Mouse (Mus musculus) thymus, adult 2 months (tissue): ENCODE data around the gene Pgf. TPM values are rescaled to one million over a fixed set of nuclear protein-coding genes. Genes with fewer than 3 reads are reported as not detected.

ENCODE experiments used
- DNase-seq: peaks from one replicate; pipeline ENCODE4 v3.0.0; 2021
- H3K27ac ChIP-seq: fragments of 200-500 bp; 2 replicates; pipeline ENCODE4 v1.5.1; 2012; ENCODE audit warnings: low read length, control low read depth; ENCODE audit not compliant: control insufficient read depth, insufficient read depth
- H3K27me3 ChIP-seq: fragments of 200-500 bp; 2 replicates; pipeline ENCODE4 v1.6.1; 2012; ENCODE audit warnings: mild to moderate bottlenecking, low read length, moderate library complexity, mixed read lengths; ENCODE audit not compliant: control insufficient read depth, insufficient read depth
- H3K36me3 ChIP-seq: fragments of 200-500 bp; 2 replicates; pipeline ENCODE4 v1.6.1; 2012; ENCODE audit warnings: mild to moderate bottlenecking, low read length, moderate library complexity; ENCODE audit not compliant: control insufficient read depth, insufficient read depth
- H3K4me1 ChIP-seq: fragments of 200-500 bp; replicated peaks from 2 replicates; pipeline ENCODE4 v1.6.1; 2012; ENCODE audit warnings: low read length; ENCODE audit not compliant: control insufficient read depth, insufficient read depth
- H3K4me3 ChIP-seq: fragments of 200-500 bp; 2 replicates; pipeline ENCODE4 v1.5.1; 2012; ENCODE audit warnings: mild to moderate bottlenecking, low read length, control low read depth, moderate library complexity; ENCODE audit not compliant: control insufficient read depth, insufficient read depth
- CTCF ChIP-seq: fragments of 200-500 bp; IDR thresholded peaks from 2 replicates; pipeline ENCODE4 v1.5.1; 2012; ENCODE audit warnings: mild to moderate bottlenecking, control low read depth, low read length, moderate library complexity, borderline replicate concordance; ENCODE audit not compliant: control insufficient read depth, poor library complexity, insufficient read depth; ENCODE audit errors: extremely low read depth
- POLR2A ChIP-seq: fragments of 200-500 bp; IDR thresholded peaks from 2 replicates; pipeline ENCODE4 v1.6.1; 2012; ENCODE audit warnings: mild to moderate bottlenecking, low read length, control low read depth, moderate library complexity; ENCODE audit not compliant: control insufficient read depth, poor library complexity, insufficient read depth; ENCODE audit errors: extremely low read depth
- WGBS: fragments of 180-500 bp; shearing (Covaris S2); methylation state at CpG from one replicate; pipeline ENCODE4 v1.1.7; 2018; 5-methylcytosine and 5-hydroxymethylcytosine counted together
- polyA plus RNA-seq: library from polyadenylated mRNA; depleted of rRNA; stranded (reverse); fragments of >200 nt; gene quantifications from 2 replicates; pipeline ENCODE4 v1.2.3, GENCODE M21; 2012

Pgf gene
- polyA plus RNA-seq, 1 experiment, result 2.1 TPM

DNA sequence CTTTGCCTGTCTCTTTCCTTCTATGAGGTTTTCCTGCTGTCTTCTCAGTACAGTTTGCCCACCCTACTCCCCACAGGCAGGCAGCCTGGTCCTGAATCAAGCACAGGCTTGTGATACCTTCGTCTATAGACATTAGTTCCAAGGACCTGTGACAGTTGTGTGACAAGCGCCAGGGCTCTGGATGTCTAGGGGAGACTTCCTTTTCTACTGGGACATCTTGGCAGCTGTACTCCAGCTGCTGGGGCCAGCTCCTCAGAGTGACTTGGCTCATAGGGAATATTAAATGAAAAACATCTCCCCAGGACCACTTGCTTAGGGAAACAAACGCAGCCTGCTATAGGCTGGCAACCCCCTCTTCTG, 6.7 kb downstream of the Pgf start:
- TF ChIP-seq CTCF, result no peak
- TF ChIP-seq POLR2A, result no peak
- H3K27ac ChIP-seq, result no peak overlapping the region
- H3K27me3 ChIP-seq, result no peaks in the 10 kb centered on the region
- no peak for DNase-seq
- H3K36me3 ChIP-seq, result no peaks in the 10 kb centered on the region
- WGBS, result 89% methylated on average over 3 of the region's 3 CpGs
- H3K4me3 ChIP-seq, result no peak overlapping the region
- H3K4me1 ChIP-seq, result peaks cover 3% of the 10 kb centered on the region; the same call in 1 of the 2 replicates

DNA sequence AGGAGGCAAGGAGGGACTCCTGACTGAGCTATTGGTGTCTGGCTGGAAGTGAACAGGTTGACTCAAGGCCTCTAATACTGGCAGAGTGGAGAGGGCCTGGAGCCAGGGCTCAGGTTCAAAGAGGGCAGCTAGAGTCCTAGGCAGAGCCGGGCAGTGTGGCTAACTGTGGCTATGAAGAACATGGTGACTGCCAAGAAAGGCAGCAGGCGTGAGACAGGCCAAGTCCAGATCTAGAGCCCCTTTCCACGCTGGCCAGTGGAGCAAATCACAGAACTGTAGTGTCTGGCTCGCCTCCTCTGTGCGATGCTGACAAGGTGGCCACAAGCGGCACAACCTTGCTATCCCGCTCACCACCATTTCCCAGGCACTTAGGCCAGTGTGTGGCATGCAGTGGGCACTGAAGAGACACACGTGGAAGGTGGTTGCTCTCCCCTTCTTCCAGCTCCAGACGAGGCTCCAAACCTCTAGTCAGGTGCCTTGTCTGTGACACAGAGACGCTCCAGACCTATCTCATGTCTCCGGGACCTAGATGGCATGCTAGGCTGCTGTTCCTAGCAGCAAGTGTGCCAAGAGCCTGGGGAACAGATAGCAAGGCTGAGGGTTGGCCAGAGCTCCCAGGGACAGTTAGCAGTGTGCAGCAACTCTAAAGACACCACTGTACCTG, 7.2 kb downstream of the Pgf start:
- Histone ChIP-seq H3K27ac (no peak overlapping the region), H3K4me1 (peaks cover 3% of the 10 kb centered on the region; the same call in 1 of the 2 replicates), H3K36me3 (no peaks in the 10 kb centered on the region), H3K27me3 (no peaks in the 10 kb centered on the region), H3K4me3 (no peak overlapping the region)
- DNase-seq, result no peak
- TF ChIP-seq CTCF, result no peak
- TF ChIP-seq POLR2A, result no peak
- 94% methylated on average over 11 of the region's 11 CpGs for WGBS

DNA sequence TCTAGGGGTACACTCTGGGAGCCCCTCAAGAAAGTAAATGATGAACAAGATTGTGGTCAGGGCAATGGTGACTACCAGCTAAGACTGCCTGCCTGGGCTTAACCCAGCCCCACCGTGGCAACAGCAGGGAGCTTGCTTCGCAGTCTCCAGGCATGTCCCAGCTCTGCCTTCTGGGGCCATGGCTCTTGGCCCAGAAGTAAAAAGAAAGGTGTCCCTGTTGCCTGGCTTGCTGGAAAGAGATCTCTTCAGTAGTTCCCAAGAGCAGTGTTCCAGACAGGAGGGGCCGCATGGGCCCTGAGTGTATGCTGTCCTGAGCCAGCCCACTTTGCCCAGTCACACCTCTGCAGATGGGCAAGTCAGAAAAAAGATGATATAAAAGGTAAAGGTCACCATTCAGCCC, 7.7 kb downstream of the Pgf start:
- 83% methylated on average over 3 of the region's 3 CpGs for WGBS
- no peak for DNase-seq
- H3K27me3 ChIP-seq, result no peaks in the 10 kb centered on the region

DNA sequence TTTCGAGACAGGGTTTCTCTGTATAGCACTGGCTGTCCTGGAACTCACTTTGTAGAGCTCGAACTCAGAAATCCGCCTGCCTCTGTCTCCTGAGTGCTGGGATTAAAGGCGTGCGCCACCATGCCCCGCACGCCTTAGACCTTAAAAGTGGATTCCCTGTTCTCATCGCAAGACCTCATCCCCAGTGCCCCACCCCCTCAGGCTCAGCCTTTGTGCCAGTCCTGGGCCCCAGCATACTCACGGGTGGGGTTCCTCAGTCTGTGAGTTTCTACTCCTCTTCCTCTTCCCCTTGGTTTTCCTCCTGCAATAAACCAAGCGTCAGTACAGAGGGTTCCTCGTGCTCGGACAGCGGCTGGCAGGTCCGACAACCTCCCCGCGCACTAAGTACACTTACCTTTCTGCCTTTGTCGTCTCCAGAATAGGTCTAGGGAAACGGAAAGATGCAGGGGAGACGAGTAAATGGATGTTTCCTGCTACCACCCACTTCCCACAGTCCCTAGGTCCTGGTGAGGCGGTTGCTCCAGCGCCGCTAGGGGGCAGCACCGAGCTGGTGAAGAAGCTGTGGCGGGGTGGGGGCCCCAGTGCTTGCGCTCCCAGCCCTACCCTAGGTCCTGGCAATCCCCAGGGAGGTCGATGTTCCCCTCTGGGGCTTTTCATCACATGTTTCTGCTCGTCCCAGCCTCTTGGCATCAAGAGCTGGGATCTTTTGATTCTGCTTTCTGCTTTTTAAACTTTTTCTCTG, 8.3 kb downstream of the Pgf start:
- H3K4me3 ChIP-seq, result peak overlapping the region; percentile 23
- no peaks in the 10 kb centered on the region for H3K36me3 ChIP-seq
- WGBS, result 23% methylated on average over 27 of the region's 27 CpGs
- peak; percentile 99 for TF ChIP-seq CTCF
- no peak for TF ChIP-seq POLR2A
- H3K27ac ChIP-seq, result no peak overlapping the region
- H3K4me1 ChIP-seq, result peaks cover 3% of the 10 kb centered on the region; the same call in 1 of the 2 replicates
- DNase-seq, result peak; percentile 90
- no peaks in the 10 kb centered on the region for H3K27me3 ChIP-seq

More for the DNA sequence above, 7.7 kb downstream of the Pgf start:
- no peak for TF ChIP-seq POLR2A
- TF ChIP-seq CTCF, result no peak
- Histone ChIP-seq H3K36me3 (no peaks in the 10 kb centered on the region), H3K4me3 (no peak overlapping the region), H3K4me1 (peaks cover 3% of the 10 kb centered on the region; the same call in 1 of the 2 replicates), H3K27ac (no peak overlapping the region)

- H3K36me3 ChIP-seq, result no peaks in the 10 kb centered on the region
- no peaks in the 10 kb centered on the region for H3K27me3 ChIP-seq
- H3K27ac ChIP-seq, result no peak overlapping the region
- WGBS, result 96% methylated on average over 9 of the region's 9 CpGs
- peaks cover 3% of the 10 kb centered on the region; the same call in 1 of the 2 replicates for H3K4me1 ChIP-seq
- no peak for TF ChIP-seq CTCF
- TF ChIP-seq POLR2A, result no peak
- no peak overlapping the region for H3K4me3 ChIP-seq
- DNase-seq, result no peak
Measured at GRCm38 (mm10) chr12:85166631-85167030, 11.0 kb downstream of the Pgf start.

- Histone ChIP-seq H3K27ac (no peak overlapping the region), H3K4me1 (peaks cover 3% of the 10 kb centered on the region; the same call in 1 of the 2 replicates), H3K36me3 (no peaks in the 10 kb centered on the region), H3K4me3 (no peak overlapping the region), H3K27me3 (no peaks in the 10 kb centered on the region)
- no peak for DNase-seq
- TF ChIP-seq CTCF (no peak), POLR2A (no peak)
- 89% methylated on average over 5 of the region's 5 CpGs for WGBS
Measured at GRCm38 (mm10) chr12:85164996-85165395, 12.6 kb downstream of the Pgf start.

DNA sequence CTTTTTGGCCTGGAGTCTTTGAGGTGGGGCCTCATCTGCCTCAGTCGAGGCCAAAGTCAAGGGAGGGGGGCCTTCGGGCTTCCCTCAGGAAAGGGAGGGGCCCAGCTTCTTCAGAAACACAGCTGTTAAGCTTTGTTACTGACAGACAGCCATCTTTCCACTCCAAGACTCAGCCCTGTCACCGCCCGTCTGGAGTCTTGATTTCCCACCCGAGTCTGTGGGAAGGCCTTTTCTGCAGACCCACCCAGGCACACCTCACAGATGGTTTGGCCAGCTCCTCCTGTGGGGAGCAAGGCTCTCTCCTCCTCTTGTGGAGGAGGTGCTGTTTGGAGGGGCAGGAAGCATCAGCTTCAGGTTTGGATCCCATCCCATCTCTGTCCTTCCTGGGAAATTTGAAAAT, 18.0 kb downstream of the Pgf start:
- peaks cover 4% of the 10 kb centered on the region for H3K4me1 ChIP-seq
- H3K36me3 ChIP-seq, result no peaks in the 10 kb centered on the region
- no peaks in the 10 kb centered on the region for H3K27me3 ChIP-seq
- H3K27ac ChIP-seq, result no peak overlapping the region
- WGBS, result 67% methylated on average over 5 of the region's 5 CpGs
- no peak for DNase-seq
- TF ChIP-seq POLR2A, result no peak
- no peak for TF ChIP-seq CTCF
- H3K4me3 ChIP-seq, result no peak overlapping the region
